Mouse (Mus musculus): ENCODE results near the gene Frat1. TPM values are rescaled to one million over a fixed set of nuclear protein-coding genes. Genes with fewer than 3 reads are reported as not detected.
A peak's percentile ranks its signal among the peaks of the same experiment; 100 is the strongest.
"Not testable (repeated sequence)": the region's sequence is repeated elsewhere in the genome, so short reads cannot be mapped to it uniquely, and the experiment has no call there.

Gene Frat1
- total RNA-seq, 2 experiments from 2014 or later, result 2.2 to 3.8 TPM

- no peak for DNase-seq
- intact Hi-C loops (cut with DNase I), result no loop called here
Observed at GRCm38 (mm10) chr19:41839685-41840084, 9.9 kb downstream of the Frat1 start.

DNA sequence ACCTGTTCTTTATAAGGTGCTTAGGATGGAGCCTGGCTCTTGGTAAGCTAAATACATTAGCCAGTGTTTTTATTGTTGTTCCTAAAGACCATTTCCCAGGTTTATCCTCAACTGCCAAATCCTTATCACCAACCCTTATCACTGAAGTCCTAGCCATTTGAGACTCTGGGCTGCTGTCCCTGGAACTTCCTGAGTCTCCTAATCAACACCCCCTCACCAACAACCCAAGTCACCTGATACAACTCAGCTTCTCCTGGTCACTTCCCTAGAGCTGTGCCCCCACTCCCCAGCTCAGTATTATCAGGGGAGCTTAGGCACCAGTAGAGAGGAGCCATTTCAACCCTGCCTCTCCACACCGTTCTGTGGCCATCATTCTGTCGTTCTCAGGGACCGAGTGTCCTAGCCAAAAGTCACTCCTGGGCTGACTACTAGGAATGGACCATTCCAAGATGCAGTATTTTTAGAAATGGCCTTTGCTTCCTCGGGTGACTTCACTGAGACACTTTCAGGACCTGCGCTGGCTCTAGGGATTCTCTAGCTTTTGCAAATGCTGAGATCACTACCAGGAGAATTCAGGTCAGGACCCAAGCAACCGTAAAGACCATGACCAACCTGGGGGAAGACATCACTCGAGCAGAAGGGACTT lies 11.5 kb downstream of the Frat1 start:
- intact Hi-C loops (cut with DNase I), result no loop called here
- no peak for DNase-seq

DNA sequence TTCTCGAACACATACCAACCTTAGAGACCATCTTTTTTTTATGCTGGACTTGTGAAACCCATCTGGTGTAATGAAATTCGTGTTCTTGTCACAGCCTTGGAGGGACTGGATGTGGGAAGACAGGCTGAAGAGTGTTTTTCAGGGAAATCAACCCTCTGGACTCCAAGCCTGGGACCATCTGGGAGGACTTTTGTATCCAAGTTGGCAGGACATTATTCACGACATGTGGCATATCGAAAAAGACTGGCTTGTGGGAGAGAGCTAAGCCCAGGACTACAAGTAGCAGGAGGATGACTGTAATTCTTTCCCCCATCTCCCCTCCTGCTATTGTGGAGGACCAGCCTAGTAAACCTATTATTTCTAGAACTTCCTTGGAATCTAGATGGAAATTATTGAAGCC lies 12.4 kb downstream of the Frat1 start:
- DNase-seq, result no peak

GRCm38 (mm10) chr19:41842706-41843105 lies 12.9 kb downstream of the Frat1 start:
- intact Hi-C loops (cut with DNase I), result no loop called here

More for the DNA sequence above, 12.4 kb downstream of the Frat1 start:
- intact Hi-C loops (cut with DNase I), result no loop called here

GRCm38 (mm10) chr19:41844345-41844744 lies 14.6 kb downstream of the Frat1 start:
- no peak for DNase-seq
- intact Hi-C loops (cut with DNase I), result no loop called here

More at GRCm38 (mm10) chr19:41842706-41843105, 12.9 kb downstream of the Frat1 start:
- no peak for DNase-seq

GRCm38 (mm10) chr19:41846366-41847090 lies 16.8 kb downstream of the Frat1 start:
- DNase-seq, result peak; percentile 36 to 41
- intact Hi-C loops (cut with DNase I), result loop anchor here (2.0 kb wide), 1 partner anchor 16 kb away; no protein-coding TSS in a partner anchor

DNA sequence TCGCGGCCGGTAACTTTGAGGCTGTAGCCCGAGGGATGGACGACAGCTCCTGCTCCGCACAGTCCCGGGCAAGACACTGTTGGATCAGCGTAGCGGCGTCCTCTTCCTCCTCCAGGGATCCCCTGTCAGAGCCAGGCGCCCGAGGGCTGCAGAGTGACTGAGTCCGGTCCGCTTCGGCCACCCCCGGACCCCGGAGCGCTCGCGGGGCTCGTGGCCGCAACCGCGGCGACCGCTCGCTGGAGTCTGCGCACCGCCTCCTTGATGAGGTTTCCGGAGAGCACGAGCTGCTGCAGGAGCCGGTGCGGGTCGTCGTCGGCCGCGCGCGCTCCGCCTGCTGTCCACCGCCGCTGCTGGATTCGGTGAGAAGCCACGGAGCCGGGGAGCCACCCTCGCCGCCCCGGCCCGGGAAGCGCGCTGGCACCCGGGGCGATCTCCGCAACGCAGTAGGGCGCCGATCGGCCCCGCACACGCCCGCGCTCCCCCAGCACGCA lies 17.4 kb downstream of the Frat1 start:
- intact Hi-C loops (cut with DNase I), result loop anchor here (2.0 kb wide), 1 partner anchor 16 kb away; no protein-coding TSS in a partner anchor

DNA sequence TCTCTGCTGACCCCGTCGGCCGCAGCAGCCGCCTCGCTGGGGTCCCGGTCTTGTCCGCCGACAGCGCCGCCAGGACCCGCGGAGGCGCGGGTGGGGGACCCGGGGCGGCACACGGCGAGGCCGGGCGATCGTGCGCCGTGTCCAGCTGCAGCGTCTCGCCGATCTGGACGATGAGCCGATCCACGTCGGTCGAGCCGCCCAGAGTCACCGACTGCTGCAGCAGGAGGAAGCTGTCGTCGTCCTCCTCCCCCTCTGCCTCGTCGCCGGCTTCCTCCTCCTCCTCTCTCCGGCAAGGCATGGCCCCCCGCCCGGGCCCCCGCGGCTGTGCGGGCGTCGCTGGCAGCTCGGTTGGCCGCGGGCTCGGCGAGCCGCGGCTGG lies 17.8 kb downstream of the Frat1 start:
- intact Hi-C loops (cut with DNase I), result loop anchor here (2.0 kb wide), 1 partner anchor 17 kb away; no protein-coding TSS in a partner anchor
- DNase-seq, result not testable (repeated sequence)

More for the DNA sequence above, 17.4 kb downstream of the Frat1 start:
- DNase-seq, result peak; percentile 65 to 66

GRCm38 (mm10) chr19:41847992-41848851 lies 18.5 kb downstream of the Frat1 start, which contains the start of gene Frat2:
Gene Frat2, minus strand, starts transcription at chr19:41848132.
- intact Hi-C loops (cut with DNase I), result loop anchor here (2.0 kb wide), 1 partner anchor 17 kb away; no protein-coding TSS in a partner anchor
- peak; percentile 92 for DNase-seq

DNA sequence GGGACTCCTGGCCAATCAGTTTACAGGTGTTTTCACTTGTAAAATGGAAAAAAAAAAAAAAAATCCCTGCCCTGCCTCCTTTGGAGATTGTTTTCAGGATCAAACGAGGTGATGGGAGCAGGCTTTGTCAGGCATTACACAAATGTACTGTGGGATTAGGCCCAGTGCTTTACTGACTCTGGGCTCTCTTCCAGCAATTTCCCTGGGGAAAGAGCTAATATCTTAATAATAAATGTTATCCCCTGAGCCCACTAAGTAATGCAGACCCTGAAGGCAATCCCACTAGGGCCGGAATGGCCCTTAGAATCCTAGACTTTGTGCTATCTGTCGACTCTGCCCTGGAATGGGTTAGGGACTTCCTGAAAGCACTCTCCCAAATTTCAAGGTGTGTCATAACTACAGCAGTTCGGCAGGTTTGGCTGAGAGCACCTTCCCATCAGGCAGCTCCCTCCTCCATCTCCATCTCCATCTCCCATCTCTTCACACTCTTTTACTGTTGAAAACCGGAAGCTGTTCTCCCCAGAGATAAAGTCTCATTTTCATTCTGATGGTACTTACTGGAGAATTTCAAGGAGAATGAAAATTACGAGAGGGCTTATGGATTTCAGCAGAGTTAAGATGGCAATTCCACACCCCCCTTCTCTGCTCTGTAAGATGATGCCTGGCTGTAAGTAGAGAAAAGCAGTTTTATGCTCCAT lies 20.4 kb downstream of the Frat1 start:
- intact Hi-C loops (cut with DNase I), result no loop called here
- no peak for DNase-seq

- intact Hi-C loops (cut with DNase I), result no loop called here
- DNase-seq, result no peak
Observed at GRCm38 (mm10) chr19:41850719-41851543, 21.2 kb downstream of the Frat1 start.

- no peak for DNase-seq
- intact Hi-C loops (cut with DNase I), result no loop called here
Observed at GRCm38 (mm10) chr19:41852423-41852822, 22.7 kb downstream of the Frat1 start.

GRCm38 (mm10) chr19:41857086-41857762 lies 27.5 kb downstream of the Frat1 start:
- no peak for DNase-seq
- intact Hi-C loops (cut with DNase I), result no loop called here

DNA sequence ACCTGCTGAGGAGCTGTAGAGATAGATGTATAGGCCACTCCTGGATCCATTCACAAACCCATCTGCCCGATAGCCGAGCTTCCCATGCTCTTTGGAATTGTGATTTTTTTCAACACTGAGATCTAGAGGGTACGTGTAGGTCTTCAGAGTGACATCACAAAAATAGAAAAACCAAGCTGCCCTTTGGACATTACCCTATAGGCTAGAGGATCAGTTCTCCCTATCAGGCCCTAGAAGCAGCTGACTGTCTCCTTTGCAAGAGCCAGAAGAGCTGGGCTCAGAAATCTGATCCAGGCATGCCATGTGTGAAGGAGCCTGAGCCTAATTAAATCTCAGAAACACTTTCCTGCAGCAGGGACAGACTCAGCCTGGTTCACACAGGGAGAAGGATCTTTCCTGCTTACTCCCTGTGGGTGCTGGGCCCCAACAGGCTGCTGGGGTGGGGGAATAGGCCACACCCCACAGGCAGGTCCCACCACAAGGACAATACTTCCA lies 28.1 kb downstream of the Frat1 start:
- intact Hi-C loops (cut with DNase I), result no loop called here
- DNase-seq, result no peak

- no peak for DNase-seq
- intact Hi-C loops (cut with DNase I), result no loop called here
Observed at GRCm38 (mm10) chr19:41866707-41867106, 36.9 kb downstream of the Frat1 start.

- DNase-seq, result no peak
- intact Hi-C loops (cut with DNase I), result no loop called here
Observed at GRCm38 (mm10) chr19:41869296-41869695, 39.5 kb downstream of the Frat1 start.

- intact Hi-C loops (cut with DNase I); DNase-seq: not testable (repeated sequence)
Observed at GRCm38 (mm10) chr19:41869946-41870345, 40.2 kb downstream of the Frat1 start.

DNA sequence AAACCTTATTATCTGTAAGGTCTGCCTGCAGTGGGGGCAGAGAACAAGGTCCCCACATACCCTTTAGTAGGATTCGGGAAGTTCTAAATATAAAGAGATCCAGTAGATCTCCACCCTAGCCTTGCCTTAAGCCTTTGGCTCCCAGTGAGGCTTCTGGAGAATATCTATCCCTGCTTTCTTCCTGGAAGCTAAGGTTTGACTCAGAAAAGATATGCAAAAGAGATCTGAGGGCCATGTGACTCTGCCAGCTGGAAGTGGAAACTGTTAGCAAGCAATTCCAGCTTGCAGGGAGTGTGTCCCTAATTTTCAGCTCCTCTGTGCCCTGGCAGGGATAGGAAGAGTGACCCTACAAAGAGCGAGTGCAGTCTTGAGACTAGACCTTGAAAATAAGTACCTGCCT lies 42.5 kb downstream of the Frat1 start:
- DNase-seq, result no peak
- intact Hi-C loops (cut with DNase I), result no loop called here
